ENCODE assay signal across 18 mouse cellular contexts in genomic region chr2:135673649-135674048, GRCm38 (mm10). TPM values are rescaled to one million over a fixed set of nuclear protein-coding genes. Genes with fewer than 3 reads are reported as not detected.
A peak's percentile ranks its signal among the peaks of the same experiment; 100 is the strongest.
DNase-seq lines count a peak whose midpoint lies in the region; ATAC-seq and TF ChIP-seq lines count a peak whose summit lies in the region.
"Had no signal": no experiment of that assay in that cellular context is flagged by ENCODE, and none has a peak within 500 bp of the region (broad histone marks: within the 10 kb centered on the region; RNA-seq: fewer than 3 reads in every experiment).

No protein-coding gene starts in this region.

- no peak for TF ChIP-seq CTCF in intestine, postnatal 0 days (IDR thresholded peaks at IDR 0.05; ENCODE audit: low read depth)

- 82% methylated on average over 8 of the region's 8 CpGs for WGBS in heart, embryonic 12.5 days
- 86% methylated on average over 8 of the region's 8 CpGs for WGBS in intestine, embryonic 14.5 days
- WGBS in intestine, postnatal 0 days: 87% methylated on average over 8 of the region's 8 CpGs

- no peaks in the 10 kb centered on the region for H3K27me3 ChIP-seq in heart, embryonic 12.5 days (replicated peaks)
- H3K27me3 ChIP-seq in intestine, embryonic 14.5 days (replicated peaks; ENCODE audit: control insufficient read depth, insufficient read depth, low read length): no peaks in the 10 kb centered on the region
- H3K27me3 ChIP-seq in intestine, postnatal 0 days (replicated peaks; ENCODE audit: control insufficient read depth, insufficient read depth, low read length): no peaks in the 10 kb centered on the region
- H3K27me3 ChIP-seq: CH12.LX, Patski had no signal

- no peak overlapping the region for H3K9ac ChIP-seq in heart, embryonic 12.5 days
- H3K9ac ChIP-seq in intestine, embryonic 14.5 days (ENCODE audit: low read length): no peak overlapping the region
- no peak overlapping the region for H3K9ac ChIP-seq in intestine, postnatal 0 days (ENCODE audit: low read depth, low read length)

- no peaks in the 10 kb centered on the region for H3K36me3 ChIP-seq in heart, embryonic 12.5 days
- H3K36me3 ChIP-seq in intestine, embryonic 14.5 days (ENCODE audit: control insufficient read depth, insufficient read depth, low read length): no peaks in the 10 kb centered on the region
- H3K36me3 ChIP-seq in intestine, postnatal 0 days (ENCODE audit: control insufficient read depth, insufficient read depth): no peaks in the 10 kb centered on the region
- H3K36me3 ChIP-seq: G1E had no signal

- DNase-seq in heart, adult 11 months: peak; percentile 30
- peak; percentile 38 for DNase-seq in intestine, embryonic 14.5 days (ENCODE audit: low spot score)
- DNase-seq: adrenal gland, adult 2 months; adrenal gland, adult 8-10 months; adrenal gland, postnatal 10 days; adrenal gland, postnatal 14 days; adrenal gland, postnatal 25 days; adrenal gland, postnatal 36 days; B cell, adult 2 months; cerebellum, adult 11 months; cerebellum, adult 11-12 months had no signal

- H3K4me2 ChIP-seq in heart, embryonic 12.5 days: no peak overlapping the region
- no peak overlapping the region for H3K4me2 ChIP-seq in intestine, embryonic 14.5 days (ENCODE audit: low read length)
- H3K4me2 ChIP-seq in intestine, postnatal 0 days (replicated peaks; ENCODE audit: low read depth): no peak overlapping the region

- no peak overlapping the region for H3K4me3 ChIP-seq in heart, embryonic 12.5 days
- no peak overlapping the region for H3K4me3 ChIP-seq in intestine, embryonic 14.5 days (ENCODE audit: low read depth, low read length)
- H3K4me3 ChIP-seq in intestine, postnatal 0 days (ENCODE audit: low read depth, low read length): no peak overlapping the region

- H3K27ac ChIP-seq in heart, embryonic 12.5 days (ENCODE audit: poor library complexity, severe bottlenecking): no peak overlapping the region
- H3K27ac ChIP-seq in intestine, embryonic 14.5 days (ENCODE audit: low read depth): no peak overlapping the region
- H3K27ac ChIP-seq in intestine, postnatal 0 days (ENCODE audit: low read depth, low read length): no peak overlapping the region

- no peak for ATAC-seq in heart, embryonic 12.5 days (ENCODE audit: insufficient number of reproducible peaks, low FRiP score)
- ATAC-seq in intestine, embryonic 14.5 days (replicated peaks; ENCODE audit: low FRiP score, low TSS enrichment, low read depth): no peak
- ATAC-seq in intestine, postnatal 0 days: no peak
- ATAC-seq: activated CD4-positive, CD25-positive, alpha-beta regulatory T cell, adult 4 months; CD4-positive, CD25-positive, alpha-beta regulatory T cell, adult 4 months; Patski had no signal

- H3K4me1 ChIP-seq in heart, embryonic 12.5 days (replicated peaks): peaks cover 15% of the 10 kb centered on the region
- no peaks in the 10 kb centered on the region for H3K4me1 ChIP-seq in intestine, embryonic 14.5 days (replicated peaks; ENCODE audit: control insufficient read depth, insufficient read depth, low read length)
- H3K4me1 ChIP-seq in intestine, postnatal 0 days (replicated peaks; ENCODE audit: control insufficient read depth, insufficient read depth, low read length): no peaks in the 10 kb centered on the region

- no peaks in the 10 kb centered on the region for H3K9me3 ChIP-seq in heart, embryonic 12.5 days (replicated peaks)
- H3K9me3 ChIP-seq in intestine, embryonic 14.5 days (ENCODE audit: control insufficient read depth, low read length): no peaks in the 10 kb centered on the region
- no peaks in the 10 kb centered on the region for H3K9me3 ChIP-seq in intestine, postnatal 0 days (ENCODE audit: control insufficient read depth)

RNA-seq across cellular contexts. Expression of gene Plcb4, which starts 14.8 kb away (rescaled TPM):
- 33.2 and 34.4 TPM in 2 replicates for polyA plus RNA-seq in heart, embryonic 12.5 days (2016; fragmentation: Nextera tagmentation; extraction: Ambion mirVana)
- 16.8 and 19.4 TPM in 2 replicates for polyA plus RNA-seq in intestine, embryonic 14.5 days (2014; fragmentation: Nextera tagmentation; extraction: Ambion mirVana)
- polyA plus RNA-seq in intestine, postnatal 0 days (2015; fragmentation: Nextera tagmentation; extraction: Ambion mirVana): 5.5 and 5.9 TPM in 2 replicates
- polyA plus RNA-seq: G1E had no signal
